9 mouse cellular contexts compared by ENCODE assay signal in the genomic region with DNA sequence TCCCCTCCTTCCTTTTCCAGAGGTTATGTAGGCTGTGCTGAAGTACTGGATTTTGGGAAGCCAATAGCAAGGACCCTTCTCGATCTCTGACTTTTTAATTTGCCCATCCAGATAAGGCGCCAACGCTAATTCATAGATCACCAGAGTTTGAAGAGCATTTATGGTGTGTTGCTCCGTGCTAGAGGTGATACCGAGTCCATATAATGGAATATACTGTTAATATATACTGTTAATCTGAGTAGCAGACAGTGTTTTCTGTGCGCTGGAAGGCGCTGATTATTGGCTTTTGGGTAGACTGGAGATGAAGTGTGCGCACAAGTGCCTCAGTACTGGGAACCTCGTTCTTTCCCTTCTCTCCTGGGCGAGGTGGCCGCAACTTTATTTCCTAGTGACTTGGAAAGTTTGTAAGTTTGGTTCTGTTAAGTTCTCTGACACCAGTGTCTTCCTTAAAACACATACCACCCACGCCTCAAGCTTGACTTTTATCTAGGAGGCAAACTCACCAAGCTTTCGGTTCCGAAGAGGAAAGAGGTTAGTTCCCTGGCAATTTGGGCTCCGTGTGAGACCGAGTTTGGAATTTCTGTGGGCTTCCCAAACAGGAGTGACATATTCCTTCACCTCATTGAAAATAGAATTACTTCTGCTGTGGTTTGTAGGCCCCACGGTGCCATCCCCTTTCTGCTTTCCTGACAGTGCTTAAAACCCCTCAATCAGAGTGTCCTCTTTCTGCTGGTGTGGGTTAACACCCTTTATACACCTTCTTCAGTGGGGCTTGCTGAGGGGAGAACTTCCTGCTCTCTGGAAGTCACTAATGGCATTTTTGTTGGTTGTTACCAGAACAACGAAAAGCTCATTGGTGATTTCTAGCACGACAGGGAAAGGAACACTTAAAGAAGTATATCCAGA. TPM values are rescaled to one million over a fixed set of nuclear protein-coding genes. Genes with fewer than 3 reads are reported as not detected.
DNase-seq lines count a peak whose midpoint lies in the region; ATAC-seq and TF ChIP-seq lines count a peak whose summit lies in the region.
"Had no signal": no experiment of that assay in that cellular context is flagged by ENCODE, and none has a peak within 500 bp of the region (broad histone marks: within the 10 kb centered on the region; RNA-seq: fewer than 3 reads in every experiment).

No protein-coding gene starts in this region.

- H3K27ac ChIP-seq in liver, embryonic 14.5 days, result peak overlapping the region; percentile 84
- H3K27ac ChIP-seq in olfactory bulb, adult 2 months (ENCODE audit: insufficient read depth, low read depth, low read length), result peak overlapping the region; percentile 66

- DNase-seq in adrenal gland, postnatal 10 days, result peak; percentile 27
- DNase-seq in adrenal gland, adult 8-10 months, result no peak
- peak; percentile 46 for DNase-seq in 416B (ENCODE audit: low read depth)
- peak; percentile 21 for DNase-seq in embryo, embryonic 11 days
- peak; percentile 46 to 49 for DNase-seq in heart, postnatal 10 days
- no peak for DNase-seq in liver, embryonic 14.5 days (ENCODE audit: low read depth in 3 of 3, low spot score in 3 of 3)
- DNase-seq in urinary bladder, postnatal 4 days (ENCODE audit: low spot score in 2 of 2), result no peak

- TF ChIP-seq CTCF in liver, embryonic 14.5 days (IDR thresholded peaks at IDR 0.05; ENCODE audit: low read depth), result no peak
- TF ChIP-seq CTCF in olfactory bulb, adult 2 months (IDR thresholded peaks at IDR 0.05; ENCODE audit: insufficient read depth, low read depth, low read length), result no peak

- intact Hi-C loops in heart, postnatal 10 days (cut with DNase I), result loop anchor here (2.0 kb wide), 1 partner anchor 27 kb away; the partner anchor contains the start of gene Hsd17b11

- no peaks in the 10 kb centered on the region for H3K27me3 ChIP-seq in liver, embryonic 14.5 days (ENCODE audit: control insufficient read depth, insufficient read depth, low read length)

- H3K4me1 ChIP-seq in liver, embryonic 14.5 days (replicated peaks; ENCODE audit: control insufficient read depth in 2 of 2, insufficient read depth in 2 of 2, low read length in 1 of 2), result peaks cover 19 to 38% of the 10 kb centered on the region in 2 experiments
- peaks cover 7% of the 10 kb centered on the region for H3K4me1 ChIP-seq in olfactory bulb, adult 2 months (ENCODE audit: control insufficient read depth, insufficient read depth, low read length)

- TF ChIP-seq POLR2A in olfactory bulb, adult 2 months (IDR thresholded peaks at IDR 0.05; ENCODE audit: insufficient read depth, low read depth, low read length), result no peak

- peak; percentile 20; the same call in 1 of the 2 replicates for ATAC-seq in liver, embryonic 14.5 days (ENCODE audit: insufficient read depth)

- no peaks in the 10 kb centered on the region for H3K9me3 ChIP-seq in liver, embryonic 14.5 days (ENCODE audit: control insufficient read depth, low read length)

- peak overlapping the region; percentile 87 for H3K9ac ChIP-seq in liver, embryonic 14.5 days (replicated peaks)

- peak overlapping the region; percentile 70 for H3K4me2 ChIP-seq in liver, embryonic 14.5 days (ENCODE audit: low read depth)

- peaks cover 18% of the 10 kb centered on the region for H3K36me3 ChIP-seq in liver, embryonic 14.5 days (replicated peaks; ENCODE audit: control insufficient read depth, insufficient read depth, low read depth)

- WGBS in liver, embryonic 14.5 days (ENCODE audit: insufficient replicate concordance), result 1% methylated on average over 19 of the region's 19 CpGs
- WGBS in olfactory bulb, adult 2 months, result 3% methylated on average over 19 of the region's 19 CpGs

- H3K4me3 ChIP-seq in liver, embryonic 14.5 days (ENCODE audit: insufficient read depth in 1 of 2, low read depth in 2 of 2, low read length in 2 of 2), result peak overlapping the region; percentile 63 to 72
- H3K4me3 ChIP-seq in olfactory bulb, adult 2 months (ENCODE audit: insufficient read depth, low read depth, low read length), result peak overlapping the region; percentile 90

- TF ChIP-seq EP300 in liver, embryonic 14.5 days (IDR thresholded peaks at IDR 0.05; ENCODE audit: low read depth), result no peak

RNA-seq across cellular contexts. Expression of gene Nudt9, which starts 1.3 kb away (rescaled TPM):
- total RNA-seq in adrenal gland, postnatal 10 days (2021), result 10 to 100 TPM; 52.0 to 53.2 TPM
- 10 to 100 TPM; 50.5 to 60.0 (median 58.2) TPM for total RNA-seq in adrenal gland, adult 8-10 months (2022)
- total RNA-seq in heart, postnatal 10 days (2021), result 10 to 100 TPM; 45.8 to 46.6 TPM
- 34.5 and 48.1 TPM in 2 replicates for polyA plus RNA-seq in liver, embryonic 14.5 days (2012; rRNA removed)
- 73.8 and 74.8 TPM in 2 replicates for polyA plus RNA-seq in liver, embryonic 14.5 days (2014; fragmentation: Nextera tagmentation; extraction: Ambion mirVana)
- not detected in 2 replicates for polyA plus RNA-seq in olfactory bulb, adult 2 months (2012; ENCODE audit: insufficient read depth, insufficient read length, low replicate concordance, missing spikeins)

RNA-seq across cellular contexts. Expression of gene Hsd17b11, which starts 25.7 kb away (rescaled TPM):
- total RNA-seq in adrenal gland, postnatal 10 days (2021), result 10 to 100 TPM; 58.6 to 77.1 TPM
- 10 to 100 TPM; 77.7 to 87.8 (median 80.6) TPM for total RNA-seq in adrenal gland, adult 8-10 months (2022)
- 10 to 100 TPM; 29.4 to 31.6 TPM for total RNA-seq in heart, postnatal 10 days (2021)
- polyA plus RNA-seq in liver, embryonic 14.5 days (2012; rRNA removed), result 6.1 and 7.9 TPM in 2 replicates
- polyA plus RNA-seq in liver, embryonic 14.5 days (2014; fragmentation: Nextera tagmentation; extraction: Ambion mirVana), result 1.9 and 2.6 TPM in 2 replicates
- polyA plus RNA-seq in olfactory bulb, adult 2 months (2012; ENCODE audit: insufficient read depth, insufficient read length, low replicate concordance, missing spikeins), result not detected in 2 replicates

RNA-seq across cellular contexts. Expression of gene Gm17660, which starts 30.0 kb away (rescaled TPM):
- not detected for total RNA-seq in adrenal gland, postnatal 10 days (2021)
- not detected for total RNA-seq in adrenal gland, adult 8-10 months (2022)
- not detected for total RNA-seq in heart, postnatal 10 days (2021)
- not detected in 2 replicates for polyA plus RNA-seq in liver, embryonic 14.5 days (2012; rRNA removed)
- not detected in 2 replicates for polyA plus RNA-seq in liver, embryonic 14.5 days (2014; fragmentation: Nextera tagmentation; extraction: Ambion mirVana)
- not detected in 2 replicates for polyA plus RNA-seq in olfactory bulb, adult 2 months (2012; ENCODE audit: insufficient read depth, insufficient read length, low replicate concordance, missing spikeins)
- total RNA-seq: layer of hippocampus, postnatal 10 days had no signal

Comparison
In these comparisons a context has a peak if more than half of its experiments do, and no peak if none do; other contexts are left out.
1. DNase-seq: peak in adrenal gland, postnatal 10 days (single experiment), 416B (single experiment), embryo, embryonic 11 days (single experiment) and heart, postnatal 10 days (2 of 2); none in adrenal gland, adult 8-10 months (single experiment), liver, embryonic 14.5 days (0 of 3) and urinary bladder, postnatal 4 days (0 of 2).